Mouse (Mus musculus): ENCODE results near the gene Lin37. TPM values are rescaled to one million over a fixed set of nuclear protein-coding genes. Genes with fewer than 3 reads are reported as not detected.

Lin37 gene
- polyA plus RNA-seq, 1 experiment from 2014 or later, result 35.6 TPM

DNA sequence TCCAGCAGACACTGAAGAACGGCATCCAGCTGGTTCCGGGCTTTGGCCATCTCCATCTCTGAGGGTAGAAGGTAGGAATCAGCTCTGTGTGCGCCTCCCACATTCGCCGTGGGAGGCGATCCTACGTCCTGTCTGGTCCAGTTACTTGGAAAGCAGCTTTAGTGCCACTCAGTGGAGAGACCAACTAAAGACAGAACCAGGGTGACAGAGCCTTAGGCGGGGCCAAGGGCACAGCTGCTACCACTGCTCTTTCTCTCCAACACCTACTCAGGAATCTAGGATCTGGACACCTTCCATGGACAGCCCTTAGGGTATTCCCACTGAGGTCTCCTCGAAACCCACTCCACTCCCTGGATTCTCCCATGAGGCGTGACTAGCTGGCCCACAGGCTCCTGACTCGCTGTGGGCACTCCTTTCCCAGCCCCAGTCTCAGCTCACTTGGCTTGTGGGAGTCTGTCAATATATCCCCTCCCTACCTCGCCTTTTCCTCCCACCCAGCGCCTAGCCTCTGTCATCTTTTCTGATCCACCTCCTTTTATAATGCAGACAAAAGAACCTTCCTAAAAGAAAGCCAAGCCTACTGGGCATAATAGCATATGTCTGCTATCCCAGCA is 1.6 kb downstream of the Lin37 start:
- no peaks in the 10 kb centered on the region for H3K27me3 ChIP-seq (ENCODE audit: insufficient read depth, poor library complexity, severe bottlenecking)
- DNase-seq (ENCODE audit: low spot score), result no peak
- 91% methylated on average over 13 of the region's 13 CpGs for WGBS

DNA sequence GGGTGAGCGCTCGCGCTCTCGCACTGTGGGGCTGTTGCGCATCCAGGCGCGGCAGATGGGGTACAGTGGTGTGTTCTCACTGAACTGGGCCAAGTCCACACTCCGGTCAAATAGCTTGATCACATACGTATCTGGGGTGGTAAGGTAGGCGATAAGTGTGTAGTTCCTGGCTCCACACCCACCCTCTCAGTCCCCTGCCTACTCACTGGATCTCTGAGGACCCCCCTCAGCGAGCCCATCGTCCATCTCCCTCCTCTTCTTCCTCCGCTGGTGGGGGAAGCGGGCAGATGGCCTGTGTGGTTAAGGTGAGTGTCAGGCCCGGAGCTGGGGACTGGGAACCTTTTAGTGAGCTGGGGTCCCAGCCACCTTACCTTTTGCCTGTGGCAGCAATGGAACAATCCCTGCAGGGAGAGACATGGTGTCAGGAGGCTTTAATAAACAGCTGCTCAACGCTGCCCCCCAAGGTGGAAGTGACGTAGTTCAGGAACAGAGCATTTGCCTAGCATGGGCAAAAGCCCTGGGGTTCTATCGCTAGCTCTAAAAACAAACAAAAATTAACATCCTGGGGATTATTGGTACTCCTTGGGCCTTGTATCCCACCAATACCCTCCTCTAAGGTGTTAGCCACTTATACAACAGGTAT is 2.6 kb downstream of the Lin37 start:
- H3K4me3 ChIP-seq, result no peak overlapping the region
- no peak for DNase-seq (ENCODE audit: low spot score)
- WGBS, result 91% methylated on average over 18 of the region's 18 CpGs
- peaks cover 42% of the 10 kb centered on the region for H3K36me3 ChIP-seq
- peaks cover 32% of the 10 kb centered on the region for H3K4me1 ChIP-seq
- no peaks in the 10 kb centered on the region for H3K9me3 ChIP-seq
- H3K27ac ChIP-seq, result no peak overlapping the region
- H3K27me3 ChIP-seq (ENCODE audit: insufficient read depth, poor library complexity, severe bottlenecking), result no peaks in the 10 kb centered on the region

More for the DNA sequence above, 1.6 kb downstream of the Lin37 start:
- H3K4me1 ChIP-seq, result peaks cover 27% of the 10 kb centered on the region
- no peaks in the 10 kb centered on the region for H3K9me3 ChIP-seq
- peaks cover 42% of the 10 kb centered on the region for H3K36me3 ChIP-seq
- peak overlapping the region; percentile 72; the same call in 1 of the 2 replicates for H3K4me3 ChIP-seq
- H3K27ac ChIP-seq, result no peak overlapping the region

DNA sequence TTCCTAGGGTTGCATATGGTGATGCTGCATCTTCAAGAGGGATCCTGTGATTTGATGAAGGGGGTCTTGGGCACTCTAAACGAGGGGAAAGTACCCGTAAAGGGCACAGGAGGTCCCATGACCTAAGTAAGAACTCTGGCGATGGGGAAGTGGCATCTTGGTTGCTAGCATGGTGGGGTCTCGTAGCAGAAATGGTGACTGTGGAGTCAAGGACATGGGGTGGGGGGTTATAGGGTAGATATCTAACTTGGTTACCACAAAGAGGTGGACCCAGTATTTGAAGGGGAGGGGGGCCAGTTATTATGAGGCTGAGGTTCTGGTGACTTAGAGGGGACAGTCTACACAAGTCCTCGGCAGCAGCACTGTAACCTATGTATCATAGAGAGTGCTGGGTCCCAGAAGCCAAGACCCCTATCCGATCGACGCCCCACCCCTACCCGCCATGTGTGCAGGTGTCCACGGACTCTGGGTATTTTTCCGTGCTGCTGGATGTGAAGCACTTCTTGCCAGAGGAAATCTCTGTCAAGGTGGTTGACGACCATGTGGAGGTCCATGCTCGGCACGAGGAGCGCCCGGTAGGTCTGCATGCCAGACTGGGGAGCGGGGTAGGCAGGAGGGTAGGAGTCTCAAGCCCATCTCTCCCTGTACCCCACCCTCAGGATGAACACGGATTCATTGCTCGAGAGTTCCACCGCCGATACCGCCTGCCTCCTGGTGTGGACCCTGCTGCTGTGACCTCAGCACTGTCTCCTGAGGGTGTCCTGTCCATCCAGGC is 5.6 kb downstream of the Lin37 start:
- WGBS, result 85% methylated on average over 22 of the region's 22 CpGs
- Histone ChIP-seq H3K4me3 (peak overlapping the region; percentile 75), H3K9me3 (no peaks in the 10 kb centered on the region), H3K27ac (peak overlapping the region; percentile 97; the same call in 1 of the 2 replicates), H3K36me3 (peaks cover 39% of the 10 kb centered on the region), H3K4me1 (peaks cover 31% of the 10 kb centered on the region), H3K27me3 (ENCODE audit: insufficient read depth, poor library complexity, severe bottlenecking) (no peaks in the 10 kb centered on the region)
- no peak for DNase-seq (ENCODE audit: low spot score)

DNA sequence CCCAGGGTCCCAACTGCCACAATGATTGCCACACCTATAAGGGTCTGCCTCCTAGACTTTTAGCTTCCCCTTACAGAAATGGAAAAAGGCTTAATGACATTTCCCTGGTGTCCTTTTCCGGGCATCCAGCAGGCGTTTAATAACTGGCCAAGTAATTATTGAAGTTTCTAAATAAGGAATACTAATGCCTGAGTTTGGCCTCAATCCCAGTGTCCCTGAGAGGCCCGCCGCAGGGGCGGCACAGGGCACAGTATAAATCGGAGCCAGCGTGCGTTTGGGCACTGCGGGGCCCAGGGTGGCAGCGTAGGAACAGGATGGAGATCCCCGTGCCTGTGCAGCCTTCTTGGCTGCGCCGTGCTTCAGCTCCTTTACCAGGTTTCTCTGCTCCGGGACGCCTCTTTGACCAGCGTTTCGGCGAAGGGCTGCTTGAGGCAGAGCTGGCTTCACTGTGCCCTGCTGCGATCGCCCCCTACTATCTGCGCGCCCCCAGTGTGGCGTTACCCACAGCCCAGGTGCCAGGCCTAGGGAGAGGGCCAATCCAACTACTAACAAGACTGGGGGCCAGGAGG is 6.5 kb downstream of the Lin37 start:
- WGBS, result 5% methylated on average over 23 of the region's 23 CpGs
- Histone ChIP-seq H3K9me3 (no peaks in the 10 kb centered on the region), H3K36me3 (peaks cover 44% of the 10 kb centered on the region), H3K27me3 (ENCODE audit: insufficient read depth, poor library complexity, severe bottlenecking) (no peaks in the 10 kb centered on the region), H3K4me1 (peaks cover 22% of the 10 kb centered on the region), H3K27ac (peak overlapping the region; percentile 97), H3K4me3 (peak overlapping the region; percentile 75)
- no peak for DNase-seq (ENCODE audit: low spot score)

DNA sequence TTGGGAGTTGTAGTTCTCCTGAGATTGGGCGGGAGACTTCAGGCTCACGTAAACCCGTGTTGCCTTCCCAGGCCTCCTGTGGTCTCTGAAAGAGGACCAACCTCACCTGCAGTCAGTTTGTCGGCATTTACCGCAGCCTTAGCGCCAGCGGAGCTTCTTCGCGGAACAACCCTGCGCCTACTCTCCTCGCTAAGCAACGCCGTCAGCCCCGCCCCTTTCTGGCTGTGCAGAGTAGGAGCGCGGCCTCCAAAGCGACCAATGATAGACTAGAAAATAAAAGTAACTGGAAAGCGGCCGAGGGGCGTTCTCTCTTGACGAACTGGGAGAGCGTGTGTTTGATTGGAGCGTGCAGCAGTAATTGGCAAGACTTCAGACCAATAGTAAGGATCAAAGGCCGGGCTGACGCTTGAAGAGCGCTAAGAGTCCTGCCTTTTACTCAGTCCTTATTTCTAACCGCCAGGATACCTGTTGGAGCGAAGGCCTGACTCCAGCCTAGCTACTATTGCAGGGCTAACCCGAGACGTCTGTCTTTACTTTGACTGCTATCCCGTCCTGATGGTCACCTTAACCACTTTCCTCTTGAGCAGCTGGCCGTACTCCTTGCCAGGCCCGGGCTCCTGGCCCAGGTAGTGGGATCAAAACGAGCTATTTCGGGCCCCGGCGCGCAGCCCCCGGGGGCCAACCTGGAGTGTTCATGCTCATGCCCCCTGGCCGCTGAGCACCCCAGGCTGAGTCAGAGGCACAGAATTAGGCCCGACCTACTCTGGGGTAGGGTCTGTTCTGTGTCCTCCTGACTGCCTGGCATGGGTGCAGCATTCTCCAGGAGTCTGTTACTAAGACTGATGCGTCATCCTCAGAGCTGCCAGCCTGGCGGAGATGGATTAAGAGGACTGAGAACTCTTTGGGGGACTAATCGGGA is 7.3 kb downstream of the Lin37 start, which contains the start of the genes Hspb6 and Proser3:
Hspb6 (plus strand) TSS at position 77 of the 919 bp plus-strand sequence.
Proser3 (minus strand) TSS at position 198 of the 919 bp plus-strand sequence.
- Histone ChIP-seq H3K9me3 (no peaks in the 10 kb centered on the region), H3K4me1 (peaks cover 17% of the 10 kb centered on the region), H3K36me3 (peaks cover 44% of the 10 kb centered on the region), H3K27ac (peak within 1 kb of the TSS; percentile 97), H3K4me3 (peak within 1 kb of the TSS; percentile 75), H3K27me3 (ENCODE audit: insufficient read depth, poor library complexity, severe bottlenecking) (no peaks in the 10 kb centered on the region)
- under 1% methylated on average over 44 of the region's 44 CpGs for WGBS
- DNase-seq (ENCODE audit: low spot score), result peak; percentile 99

DNA sequence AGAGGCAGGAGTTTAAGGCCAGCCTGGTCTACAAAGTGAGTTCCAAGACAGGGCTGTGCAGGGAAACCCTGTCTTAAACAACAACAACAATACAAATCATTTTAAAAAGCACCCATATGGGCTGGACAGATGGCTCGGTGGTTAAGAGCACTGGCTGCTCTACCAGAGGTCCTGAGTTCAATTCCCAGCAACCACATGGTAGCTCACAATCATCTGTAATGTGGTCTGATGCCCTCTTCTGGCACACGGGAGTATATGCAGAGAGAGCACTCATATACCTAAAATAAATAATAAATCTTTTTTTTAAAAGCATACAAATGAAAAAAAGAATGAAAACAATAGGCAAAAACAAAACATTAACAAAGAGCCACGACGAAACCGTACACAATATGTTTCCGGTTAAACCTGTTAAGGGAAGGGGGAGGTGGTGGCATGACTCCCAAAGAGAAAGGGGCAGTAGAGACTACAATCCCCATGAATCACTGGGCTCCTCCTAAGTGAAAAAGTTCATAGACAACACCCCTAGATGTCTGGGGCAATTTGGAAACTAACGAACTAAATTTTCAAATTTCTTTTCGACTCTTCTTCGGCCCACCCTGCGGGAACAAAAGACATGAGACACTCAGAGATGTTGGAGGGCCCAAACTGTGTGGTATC is 8.1 kb downstream of the Lin37 start:
- DNase-seq (ENCODE audit: low spot score), result no peak
- WGBS, result 2% methylated on average over 10 of the region's 10 CpGs
- peaks cover 39% of the 10 kb centered on the region for H3K36me3 ChIP-seq

DNA sequence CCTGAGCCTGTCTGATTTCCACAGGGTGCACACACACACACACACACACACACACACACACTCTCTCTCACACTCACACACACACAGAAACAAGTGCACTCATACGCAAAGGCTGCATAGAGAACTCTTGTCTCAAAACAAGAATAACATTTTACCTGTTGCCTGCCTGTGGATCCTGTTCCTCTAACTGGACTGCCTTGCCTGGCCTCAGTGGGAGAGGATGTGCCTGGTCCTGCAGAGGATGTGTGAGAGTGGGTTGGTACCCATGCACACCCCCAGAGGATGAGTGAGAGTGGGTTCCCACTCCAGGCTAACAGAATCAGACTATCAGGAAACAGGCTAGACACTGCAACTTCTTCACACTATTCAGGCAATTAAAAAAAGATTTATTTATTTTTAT is 9.0 kb downstream of the Lin37 start:
- H3K36me3 ChIP-seq, result peaks cover 37% of the 10 kb centered on the region
- no peak overlapping the region for H3K27ac ChIP-seq
- no peak for DNase-seq (ENCODE audit: low spot score)
- no peaks in the 10 kb centered on the region for H3K27me3 ChIP-seq (ENCODE audit: insufficient read depth, poor library complexity, severe bottlenecking)
- no peak overlapping the region for H3K4me3 ChIP-seq
- peaks cover 17% of the 10 kb centered on the region for H3K4me1 ChIP-seq
- WGBS, result 100% methylated on average over 1 of the region's 1 CpGs
- H3K9me3 ChIP-seq, result no peaks in the 10 kb centered on the region

More for the DNA sequence above, 8.1 kb downstream of the Lin37 start:
- Histone ChIP-seq H3K4me1 (peaks cover 17% of the 10 kb centered on the region), H3K4me3 (peak overlapping the region; percentile 75), H3K9me3 (no peaks in the 10 kb centered on the region), H3K27ac (peak overlapping the region; percentile 97), H3K27me3 (ENCODE audit: insufficient read depth, poor library complexity, severe bottlenecking) (no peaks in the 10 kb centered on the region)

DNA sequence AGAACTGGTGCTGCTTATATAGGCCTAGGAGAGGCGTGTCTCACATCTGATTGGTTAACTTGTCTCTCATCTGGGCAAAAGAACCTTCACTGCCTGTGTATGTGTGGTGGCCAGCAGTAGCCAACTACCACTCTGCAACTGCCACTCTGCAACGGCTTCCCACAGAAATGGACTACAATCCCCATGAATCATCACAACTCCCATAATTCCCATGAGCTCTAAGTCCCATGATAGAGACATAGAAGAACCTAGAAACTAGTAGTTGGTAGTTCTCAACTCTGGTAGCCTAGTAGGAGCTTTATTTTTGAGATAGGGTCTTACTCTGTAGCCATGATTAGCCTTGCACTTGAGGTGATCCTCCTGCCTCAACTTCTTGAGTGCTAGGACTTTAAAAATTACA is 9.8 kb downstream of the Lin37 start:
- H3K36me3 ChIP-seq, result peaks cover 34% of the 10 kb centered on the region
- no peak overlapping the region for H3K27ac ChIP-seq
- no peak for DNase-seq (ENCODE audit: low spot score)
- peaks cover 17% of the 10 kb centered on the region for H3K4me1 ChIP-seq
- H3K4me3 ChIP-seq, result no peak overlapping the region
- no peaks in the 10 kb centered on the region for H3K27me3 ChIP-seq (ENCODE audit: insufficient read depth, poor library complexity, severe bottlenecking)
- WGBS, result 90% methylated on average over 2 of the region's 2 CpGs
- H3K9me3 ChIP-seq, result no peaks in the 10 kb centered on the region

DNA sequence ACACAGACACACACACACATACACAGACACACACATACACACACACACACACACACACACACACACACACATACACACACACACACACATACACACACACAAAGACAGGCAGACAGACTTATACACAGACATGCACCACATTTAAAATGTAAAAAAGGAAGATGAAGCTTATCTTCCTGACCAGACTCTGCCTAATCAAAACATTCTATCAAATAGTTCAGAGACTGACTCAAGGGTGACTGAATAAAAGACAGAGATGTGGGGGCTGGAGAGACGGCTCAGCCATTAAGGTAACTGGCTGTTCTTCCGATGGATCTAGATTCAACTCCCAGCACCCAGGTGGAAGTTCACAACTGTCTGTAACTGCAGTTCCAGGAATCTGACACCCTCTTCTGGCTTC is 15.3 kb downstream of the Lin37 start:
- WGBS, result 87% methylated on average over 2 of the region's 2 CpGs
- DNase-seq (ENCODE audit: low spot score), result no peak
- no peak overlapping the region for H3K4me3 ChIP-seq
- peaks cover 61% of the 10 kb centered on the region for H3K36me3 ChIP-seq
- H3K27ac ChIP-seq, result no peak overlapping the region
- H3K9me3 ChIP-seq, result no peaks in the 10 kb centered on the region
- H3K27me3 ChIP-seq (ENCODE audit: insufficient read depth, poor library complexity, severe bottlenecking), result no peaks in the 10 kb centered on the region
- H3K4me1 ChIP-seq, result no peaks in the 10 kb centered on the region

DNA sequence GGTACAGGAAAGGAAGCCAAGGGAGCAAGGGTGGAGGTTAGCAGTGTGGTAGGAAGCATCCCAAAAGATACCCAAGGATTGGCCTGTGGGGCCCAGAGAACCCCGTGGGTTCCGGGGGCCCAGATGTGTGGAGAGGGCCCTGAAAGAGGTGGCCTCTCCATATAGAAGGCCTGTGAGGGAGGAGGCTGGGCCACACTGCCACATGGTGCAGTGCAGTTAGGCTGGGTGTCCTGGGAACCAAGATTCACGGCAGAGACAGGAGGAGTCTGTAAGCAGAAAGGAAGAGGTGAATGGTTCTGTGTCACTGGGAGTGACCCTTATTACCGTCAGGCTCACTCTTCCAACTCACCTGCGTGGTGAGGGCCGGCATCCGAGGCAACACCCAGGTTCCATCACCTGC is 19.1 kb downstream of the Lin37 start:
- peak; percentile 47 for DNase-seq (ENCODE audit: low spot score)
- WGBS, result 80% methylated on average over 7 of the region's 7 CpGs
- no peak overlapping the region for H3K4me3 ChIP-seq
- H3K9me3 ChIP-seq, result no peaks in the 10 kb centered on the region
- peaks cover 45% of the 10 kb centered on the region for H3K36me3 ChIP-seq
- no peaks in the 10 kb centered on the region for H3K27me3 ChIP-seq (ENCODE audit: insufficient read depth, poor library complexity, severe bottlenecking)
- no peak overlapping the region for H3K27ac ChIP-seq
- H3K4me1 ChIP-seq, result peaks cover under 1% of the 10 kb centered on the region; the same call in 1 of the 2 replicates

DNA sequence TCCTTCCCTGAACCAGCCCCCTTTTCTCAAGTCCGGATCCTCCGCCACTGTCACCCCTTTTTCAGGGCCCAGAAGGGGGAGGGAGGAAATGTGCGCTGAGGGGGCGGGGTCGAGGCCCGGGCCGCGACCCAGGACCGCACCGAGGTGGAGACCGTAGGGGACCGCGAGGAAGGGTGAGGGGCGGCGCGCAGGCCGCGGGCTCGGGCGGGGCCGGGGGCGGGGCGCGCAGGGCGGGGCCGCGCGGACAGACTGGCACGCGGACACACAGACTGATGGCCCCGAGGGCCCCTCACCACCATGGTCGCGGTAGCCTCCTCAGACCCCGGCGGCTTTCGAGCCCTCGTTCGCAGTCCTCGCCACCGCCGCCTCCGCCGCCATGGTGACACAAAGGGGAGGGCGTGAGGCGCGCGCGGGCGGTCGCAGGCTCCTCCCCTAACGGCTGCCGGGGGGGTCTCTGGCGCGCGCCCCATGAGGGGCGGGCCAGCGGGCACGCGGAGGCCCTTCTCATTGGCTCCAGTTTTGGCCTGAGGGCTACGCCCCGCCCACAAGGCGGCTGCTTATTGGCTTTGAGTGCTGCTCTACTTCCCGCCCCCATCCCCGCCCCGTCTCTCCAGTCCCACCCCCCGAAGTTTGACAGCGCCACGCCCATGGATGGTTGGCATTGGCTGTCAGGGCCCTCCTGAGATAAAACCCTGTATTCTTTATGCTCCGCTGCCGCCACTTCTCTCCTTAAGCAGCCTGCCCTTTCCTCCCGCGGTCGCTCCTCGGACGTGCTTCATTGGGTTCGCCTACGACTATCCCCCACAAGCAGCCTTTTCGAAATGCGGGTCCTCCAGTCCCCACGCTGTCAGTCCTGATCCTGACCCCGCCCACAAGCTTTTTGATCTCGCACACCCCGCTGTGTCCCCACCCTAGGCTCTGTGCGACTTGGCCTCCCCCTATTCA is 24.7 kb downstream of the Lin37 start, which contains the start of gene Arhgap33:
Arhgap33 (minus strand) TSS at position 428 of the 945 bp plus-strand sequence.
- Histone ChIP-seq H3K36me3 (peaks cover 33% of the 10 kb centered on the region), H3K4me1 (peaks cover 24% of the 10 kb centered on the region), H3K27ac (peak within 1 kb of the TSS; percentile 90), H3K27me3 (ENCODE audit: insufficient read depth, poor library complexity, severe bottlenecking) (peaks cover 22% of the 10 kb centered on the region), H3K4me3 (peak within 1 kb of the TSS; percentile 76), H3K9me3 (no peaks in the 10 kb centered on the region)
- WGBS, result under 1% methylated on average over 50 of the region's 84 CpGs
- peak; percentile 98 for DNase-seq (ENCODE audit: low spot score)
